Mouse (Mus musculus) neural tube, embryonic 12.5 days (tissue): ENCODE results near the gene Wwox. TPM values are rescaled to one million over a fixed set of nuclear protein-coding genes. Genes with fewer than 3 reads are reported as not detected.

Experiments
- ATAC-seq: fragments of 200-750 bp; cut with Nextera tagmentation; 2 replicates; pipeline ENCODE4 v1.8.0; 2017; ENCODE audit warnings: low read depth, mild to moderate bottlenecking, moderate TSS enrichment, moderate library complexity; ENCODE audit not compliant: low FRiP score
- H3K27ac ChIP-seq: fragments of 300-500 bp; sonication (generic); 2 replicates; pipeline ENCODE4 v1.5.1; 2016
- H3K27me3 ChIP-seq: fragments of 300-500 bp; sonication (generic); replicated peaks from 2 replicates; pipeline ENCODE4 v1.6.1; 2016; ENCODE audit warnings: mild to moderate bottlenecking
- H3K36me3 ChIP-seq: fragments of 300-500 bp; sonication (generic); 2 replicates; pipeline ENCODE4 v1.6.1; 2016; ENCODE audit warnings: mild to moderate bottlenecking
- H3K4me1 ChIP-seq: fragments of 300-500 bp; sonication (generic); 2 replicates; pipeline ENCODE4 v1.6.1; 2016
- H3K4me2 ChIP-seq: fragments of 300-500 bp; sonication (generic); replicated peaks from 2 replicates; pipeline ENCODE4 v1.6.1; 2016; ENCODE audit warnings: mild to moderate bottlenecking
- H3K4me3 ChIP-seq: fragments of 300-500 bp; sonication (generic); 2 replicates; pipeline ENCODE4 v1.5.1; 2016
- H3K9ac ChIP-seq: fragments of 300-500 bp; sonication (generic); 2 replicates; pipeline ENCODE4 v1.6.1; 2016; ENCODE audit warnings: mild to moderate bottlenecking
- H3K9me3 ChIP-seq: fragments of 300-500 bp; sonication (generic); 2 replicates; pipeline ENCODE4 v1.6.1; 2016; ENCODE audit warnings: mild to moderate bottlenecking
- WGBS: fragments of 180-500 bp; shearing (Covaris S2); methylation state at CpG from one replicate; pipeline ENCODE4 v1.1.7; 2016; 5-methylcytosine and 5-hydroxymethylcytosine counted together
- polyA plus RNA-seq: library from polyadenylated mRNA; unstranded; fragments of >200 nt; fragmentation: Nextera tagmentation; extraction: Ambion mirVana; gene quantifications from 2 replicates; pipeline ENCODE4 v1.2.1, GENCODE M21; 2016

Gene Wwox
- polyA plus RNA-seq, 1 experiment from 2014 or later, result 12.7 TPM

DNA sequence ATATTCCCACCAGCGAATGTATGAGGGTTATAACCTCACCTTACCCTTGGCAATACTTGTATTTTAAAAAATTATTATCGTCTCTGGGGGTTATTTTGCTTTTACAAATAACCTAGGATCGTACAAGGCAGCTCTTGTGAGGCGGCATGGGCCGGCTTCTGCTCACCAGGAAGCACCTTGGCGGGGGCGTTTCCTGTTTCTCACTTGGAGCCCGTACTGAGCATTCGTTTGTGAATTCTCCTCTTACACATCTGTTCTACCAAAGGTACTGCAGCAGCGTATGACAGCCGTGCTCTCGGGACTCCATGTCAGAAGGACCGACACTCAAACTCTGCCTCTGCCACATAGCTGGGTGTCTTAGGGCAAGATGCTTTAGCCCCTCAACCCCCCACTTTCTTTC lies 546.5 kb downstream of the Wwox start:
- Histone ChIP-seq H3K27ac (no peak overlapping the region), H3K36me3 (no peaks in the 10 kb centered on the region), H3K9me3 (no peaks in the 10 kb centered on the region), H3K27me3 (no peaks in the 10 kb centered on the region; the same call in 1 of the 2 replicates), H3K9ac (no peak overlapping the region), H3K4me3 (no peak overlapping the region), H3K4me1 (peaks cover 7% of the 10 kb centered on the region), H3K4me2 (no peak overlapping the region)
- WGBS, result 76% methylated on average over 13 of the region's 13 CpGs
- ATAC-seq, result no peak

DNA sequence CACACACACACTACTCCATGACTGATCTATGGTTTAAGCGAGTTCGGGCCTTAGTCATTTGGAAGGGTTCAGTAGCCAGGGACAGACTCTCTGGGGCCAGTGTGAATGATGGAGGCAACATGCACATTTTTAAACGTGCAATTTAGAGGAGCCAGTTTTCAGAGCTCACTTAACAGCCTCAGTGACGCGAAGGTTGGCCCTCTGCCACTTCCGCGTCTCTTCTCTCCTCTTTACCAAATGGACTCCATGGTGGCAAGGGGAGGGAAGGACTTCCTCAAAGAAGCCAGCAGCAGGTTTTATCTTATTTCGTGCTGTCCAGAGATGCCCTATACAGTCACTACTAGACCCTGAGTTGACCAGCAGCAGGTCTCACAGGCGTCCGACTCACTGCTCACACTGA lies 547.5 kb downstream of the Wwox start:
- Histone ChIP-seq H3K27ac (no peak overlapping the region), H3K4me2 (no peak overlapping the region), H3K36me3 (no peaks in the 10 kb centered on the region), H3K4me1 (peaks cover 13% of the 10 kb centered on the region), H3K27me3 (no peaks in the 10 kb centered on the region; the same call in 1 of the 2 replicates), H3K4me3 (no peak overlapping the region), H3K9me3 (no peaks in the 10 kb centered on the region), H3K9ac (no peak overlapping the region)
- ATAC-seq, result no peak
- 87% methylated on average over 10 of the region's 10 CpGs for WGBS

DNA sequence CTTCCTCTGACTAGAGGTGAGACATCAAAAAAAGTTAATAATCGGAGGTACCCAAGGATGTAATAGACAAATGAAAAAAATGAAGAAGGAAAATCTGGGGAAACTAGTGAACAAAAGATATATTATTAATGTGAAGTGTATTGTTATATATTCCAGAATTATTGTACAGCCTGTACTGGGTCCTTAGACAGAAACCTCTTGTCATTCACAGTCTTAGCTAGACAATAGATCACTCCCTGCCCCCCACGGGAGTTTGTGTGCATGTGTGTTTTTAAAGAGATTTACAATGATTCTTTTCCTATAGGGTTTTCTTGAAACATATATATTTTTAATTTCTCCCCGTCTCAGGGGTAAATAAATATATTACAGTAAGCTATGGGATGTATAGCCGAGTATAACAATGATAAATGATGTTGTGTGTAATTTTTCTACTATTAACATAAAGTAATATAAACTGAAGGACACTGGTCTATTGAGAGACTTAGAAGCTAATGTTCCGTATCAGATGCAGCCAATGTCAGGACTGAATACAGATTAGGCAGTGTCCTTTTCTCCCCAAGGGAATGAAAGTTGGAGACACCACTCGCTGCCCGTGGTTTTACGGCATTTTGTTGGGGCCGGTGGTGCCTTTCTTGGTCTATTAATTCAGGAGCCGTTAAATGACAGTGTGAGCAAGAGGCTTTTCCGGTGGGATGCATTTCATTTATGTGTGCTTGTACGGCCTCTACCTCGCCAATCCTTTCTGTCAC lies 551.6 kb downstream of the Wwox start:
- H3K9ac ChIP-seq, result no peak overlapping the region
- 21% methylated on average over 13 of the region's 13 CpGs for WGBS

DNA sequence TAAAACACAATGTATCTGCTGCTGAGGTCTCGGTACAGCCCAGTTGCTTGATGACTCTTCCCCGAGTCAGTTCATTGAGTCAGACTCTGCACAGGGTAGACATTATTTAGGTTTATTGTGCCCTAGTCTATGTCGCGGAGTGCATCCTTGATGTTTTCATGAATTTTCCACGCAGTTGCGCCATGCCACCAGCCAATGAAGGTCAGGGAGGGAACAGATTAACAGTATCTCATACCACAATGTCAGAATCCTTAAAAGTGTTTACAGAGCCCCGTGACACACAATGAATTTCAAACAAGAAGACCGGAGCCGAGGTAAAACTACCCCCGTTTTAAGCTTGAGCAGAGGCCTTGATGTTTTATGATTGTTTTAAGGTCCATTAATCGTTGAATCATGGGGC lies 561.3 kb downstream of the Wwox start:
- Histone ChIP-seq H3K27ac (no peak overlapping the region), H3K9me3 (peaks cover 5% of the 10 kb centered on the region; the same call in 1 of the 2 replicates), H3K4me2 (no peak overlapping the region), H3K9ac (no peak overlapping the region), H3K4me1 (no peaks in the 10 kb centered on the region), H3K27me3 (no peaks in the 10 kb centered on the region), H3K4me3 (no peak overlapping the region), H3K36me3 (no peaks in the 10 kb centered on the region)
- ATAC-seq, result no peak
- 78% methylated on average over 11 of the region's 11 CpGs for WGBS

More for the DNA sequence above, 551.6 kb downstream of the Wwox start:
- peaks cover 25% of the 10 kb centered on the region; the same call in 1 of the 2 replicates for H3K27me3 ChIP-seq
- H3K4me3 ChIP-seq, result no peak overlapping the region
- ATAC-seq, result peak; percentile 84
- peak overlapping the region; percentile 9; the same call in 1 of the 2 replicates for H3K4me2 ChIP-seq
- no peaks in the 10 kb centered on the region for H3K36me3 ChIP-seq
- H3K27ac ChIP-seq, result no peak overlapping the region
- H3K4me1 ChIP-seq, result peaks cover 15% of the 10 kb centered on the region
- H3K9me3 ChIP-seq, result no peaks in the 10 kb centered on the region

DNA sequence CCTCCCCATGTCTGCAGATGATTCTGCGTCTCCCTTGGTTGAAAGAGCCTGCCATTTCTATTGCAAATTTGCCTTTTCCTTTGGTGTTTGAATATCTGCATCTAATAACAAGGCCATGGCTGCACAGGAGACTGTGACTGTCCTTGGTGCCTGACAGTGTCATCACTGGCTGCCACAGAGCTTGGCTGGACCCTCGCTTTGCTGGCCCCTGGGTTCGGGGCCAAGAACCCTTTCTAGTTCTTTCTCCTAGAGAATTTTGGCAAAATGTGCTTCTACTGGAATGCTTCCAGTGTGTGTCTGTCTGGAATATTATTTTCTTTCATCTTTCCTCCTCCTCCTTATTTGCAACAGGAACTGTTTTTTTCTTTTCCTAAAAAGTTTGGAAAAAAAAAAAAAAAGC lies 565.6 kb downstream of the Wwox start:
- Histone ChIP-seq H3K4me1 (peaks cover 10% of the 10 kb centered on the region), H3K4me3 (no peak overlapping the region)
- 89% methylated on average over 3 of the region's 3 CpGs for WGBS

DNA sequence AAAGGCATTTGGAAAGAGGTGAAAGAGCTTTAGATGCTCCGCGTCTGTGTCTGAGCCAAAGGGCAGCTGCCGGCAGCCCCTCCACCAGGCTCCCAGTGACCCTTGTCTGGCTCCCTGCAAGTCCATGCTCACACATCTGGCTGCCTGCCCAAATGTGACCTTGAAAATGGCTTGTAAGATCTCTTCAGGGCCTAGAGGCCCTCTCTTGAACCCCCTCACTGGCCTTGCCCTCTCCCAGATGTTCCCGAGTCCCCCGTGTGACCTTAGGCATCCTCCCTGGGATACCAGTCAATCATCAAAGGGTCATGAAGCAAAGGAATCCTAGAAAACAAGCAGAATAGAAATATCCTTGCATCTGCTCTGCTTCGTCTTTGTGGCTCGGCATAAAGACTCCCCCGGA lies 567.1 kb downstream of the Wwox start:
- Histone ChIP-seq H3K4me1 (peaks cover 14% of the 10 kb centered on the region), H3K4me3 (no peak overlapping the region), H3K27me3 (no peaks in the 10 kb centered on the region), H3K4me2 (no peak overlapping the region), H3K9me3 (no peaks in the 10 kb centered on the region), H3K9ac (no peak overlapping the region), H3K27ac (no peak overlapping the region), H3K36me3 (no peaks in the 10 kb centered on the region)
- no peak for ATAC-seq
- 40% methylated on average over 8 of the region's 8 CpGs for WGBS

More for the DNA sequence above, 565.6 kb downstream of the Wwox start:
- no peaks in the 10 kb centered on the region for H3K36me3 ChIP-seq
- no peak overlapping the region for H3K9ac ChIP-seq
- H3K27me3 ChIP-seq, result no peaks in the 10 kb centered on the region
- H3K9me3 ChIP-seq, result no peaks in the 10 kb centered on the region
- H3K27ac ChIP-seq, result no peak overlapping the region
- no peak for ATAC-seq
- H3K4me2 ChIP-seq, result no peak overlapping the region

DNA sequence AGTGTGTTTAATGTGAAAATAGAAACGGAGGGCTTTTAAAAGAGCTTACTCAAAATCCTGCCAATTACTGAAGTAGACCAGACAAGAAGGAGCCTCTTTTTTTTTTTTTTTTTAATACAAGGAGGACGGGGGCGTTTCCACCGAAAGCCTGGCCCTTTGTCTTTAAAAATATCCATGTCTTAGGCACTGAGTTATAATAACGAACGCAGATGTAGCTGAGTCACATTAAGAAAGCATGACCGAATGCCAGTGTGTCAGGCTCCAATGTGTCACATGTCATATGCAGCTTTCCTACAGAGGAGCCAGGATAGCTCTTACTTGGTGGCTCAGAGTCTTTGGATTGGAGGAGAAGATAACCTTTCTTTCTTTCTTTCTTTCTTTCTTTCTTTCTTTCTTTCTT lies 567.8 kb downstream of the Wwox start:
- no peak overlapping the region for H3K27ac ChIP-seq
- ATAC-seq, result no peak
- no peaks in the 10 kb centered on the region for H3K9me3 ChIP-seq
- peaks cover 14% of the 10 kb centered on the region for H3K4me1 ChIP-seq
- 55% methylated on average over 7 of the region's 7 CpGs for WGBS
- H3K36me3 ChIP-seq, result no peaks in the 10 kb centered on the region
- no peak overlapping the region for H3K9ac ChIP-seq
- no peak overlapping the region for H3K4me3 ChIP-seq
- H3K4me2 ChIP-seq, result no peak overlapping the region
- no peaks in the 10 kb centered on the region for H3K27me3 ChIP-seq

DNA sequence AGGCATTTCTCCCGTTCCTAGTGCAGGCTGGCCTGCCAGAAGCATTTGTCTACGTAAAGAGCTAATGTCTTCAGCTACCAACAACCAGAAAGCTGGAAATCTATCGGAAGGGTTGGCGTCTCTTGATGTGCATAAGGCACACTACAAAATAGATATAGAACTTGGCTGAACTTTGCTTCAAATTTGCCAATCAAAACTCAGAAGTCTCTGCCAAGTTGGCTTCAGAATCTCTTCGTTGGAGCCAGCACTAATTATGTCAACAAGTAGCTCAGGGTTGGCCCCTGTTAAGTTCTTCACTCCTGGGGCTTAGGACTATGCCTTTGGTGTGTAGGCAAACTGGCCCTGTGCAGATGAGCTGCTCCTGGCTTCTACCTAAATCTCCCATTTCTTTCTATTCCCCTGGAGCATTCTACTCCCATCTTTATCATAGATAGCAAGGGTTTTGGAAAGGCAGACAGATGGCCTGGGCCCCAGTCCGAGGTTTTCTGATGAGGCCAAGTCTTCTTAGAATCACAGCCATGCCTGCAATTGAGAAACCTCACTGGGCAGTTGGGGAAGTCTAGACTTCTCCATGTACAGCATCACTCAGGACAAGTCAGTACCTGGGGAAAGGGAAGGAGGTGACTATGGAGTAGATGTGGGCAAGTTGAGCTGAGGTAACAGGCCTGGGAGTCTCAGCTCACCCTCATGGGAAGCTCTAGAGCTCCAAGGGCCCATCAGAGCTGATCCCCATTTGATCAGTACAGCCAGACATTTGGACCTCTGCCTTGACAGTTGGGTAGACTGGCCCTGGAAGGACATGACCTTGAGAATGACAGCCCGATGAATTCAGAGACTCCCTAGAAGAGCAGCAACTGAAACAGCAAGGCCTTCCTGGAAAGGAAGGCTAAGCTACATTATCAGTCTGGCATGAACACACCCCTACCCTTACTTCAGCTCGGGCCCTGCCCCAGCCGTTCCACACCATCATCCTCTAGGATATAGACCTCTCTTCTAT lies 569.5 kb downstream of the Wwox start:
- Histone ChIP-seq H3K9me3 (no peaks in the 10 kb centered on the region), H3K4me3 (no peak overlapping the region), H3K4me1 (peaks cover 14% of the 10 kb centered on the region), H3K27me3 (no peaks in the 10 kb centered on the region), H3K36me3 (no peaks in the 10 kb centered on the region), H3K27ac (no peak overlapping the region), H3K4me2 (no peak overlapping the region), H3K9ac (no peak overlapping the region)
- WGBS, result 92% methylated on average over 9 of the region's 9 CpGs
- ATAC-seq, result no peak

DNA sequence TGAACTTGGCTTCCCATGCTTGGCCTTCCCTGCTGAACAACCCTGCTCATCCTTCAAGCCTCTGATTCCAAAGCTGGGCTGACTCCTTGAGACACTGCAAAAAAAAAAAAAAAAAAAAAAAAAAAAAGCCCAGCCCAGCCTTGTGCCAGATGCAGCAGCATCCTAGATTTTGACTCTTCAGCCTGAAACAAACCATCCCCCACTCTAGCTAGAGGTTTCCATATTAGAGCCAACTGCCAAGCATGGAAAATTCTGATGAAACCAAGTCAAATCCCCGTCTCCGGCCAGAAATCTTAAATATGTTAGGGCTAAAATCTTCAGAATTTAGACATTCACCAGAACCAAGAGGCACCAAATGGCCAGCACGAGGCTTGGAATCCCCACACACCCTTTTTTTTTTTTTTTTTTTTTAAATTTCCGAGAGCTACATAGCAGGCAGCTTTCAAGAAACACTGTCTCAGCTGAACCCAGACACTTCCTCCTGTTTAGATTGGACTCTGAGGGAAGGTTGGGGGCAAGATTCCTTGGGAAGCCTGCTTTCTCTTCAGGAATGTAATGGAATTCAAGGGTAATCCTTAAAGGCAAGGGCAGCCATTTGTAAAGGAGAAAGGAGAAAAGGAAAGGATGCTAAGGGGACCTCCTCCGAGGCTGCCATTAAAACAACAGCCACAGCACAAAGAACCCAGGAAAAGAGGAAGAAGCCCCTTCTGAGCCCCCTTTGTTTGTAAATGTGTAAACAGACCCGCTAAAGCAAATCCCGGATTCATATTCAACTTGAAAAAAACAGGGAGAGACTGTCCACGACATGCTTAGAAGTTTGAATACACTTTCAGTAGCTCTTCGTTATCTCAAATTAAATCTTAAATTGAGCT lies 570.7 kb downstream of the Wwox start:
- Histone ChIP-seq H3K27me3 (no peaks in the 10 kb centered on the region), H3K27ac (no peak overlapping the region), H3K9me3 (no peaks in the 10 kb centered on the region), H3K36me3 (no peaks in the 10 kb centered on the region), H3K4me2 (no peak overlapping the region; the same call in 1 of the 2 replicates), H3K4me3 (no peak overlapping the region), H3K9ac (no peak overlapping the region), H3K4me1 (peaks cover 14% of the 10 kb centered on the region)
- no peak for ATAC-seq
- 21% methylated on average over 9 of the region's 9 CpGs for WGBS

DNA sequence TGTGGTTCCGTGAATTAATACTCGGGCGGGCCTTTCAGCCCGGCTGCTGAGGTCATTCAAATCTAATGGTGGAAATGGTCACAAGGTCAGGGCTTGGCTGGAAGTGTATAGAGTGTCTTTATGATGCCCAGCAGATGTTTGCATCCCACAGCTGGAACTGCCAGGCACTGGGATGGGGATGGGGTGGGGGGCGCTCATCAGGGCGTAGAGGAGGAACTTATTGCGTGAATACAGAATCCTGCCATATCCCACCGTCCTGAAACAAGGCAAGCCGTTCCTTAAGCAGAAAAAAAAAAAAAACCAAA lies 571.3 kb downstream of the Wwox start:
- H3K9ac ChIP-seq, result no peak overlapping the region
- H3K4me3 ChIP-seq, result no peak overlapping the region
- H3K4me1 ChIP-seq, result peaks cover 17% of the 10 kb centered on the region
- 23% methylated on average over 9 of the region's 9 CpGs for WGBS
- H3K4me2 ChIP-seq, result no peak overlapping the region; the same call in 1 of the 2 replicates
- no peaks in the 10 kb centered on the region for H3K36me3 ChIP-seq
- no peaks in the 10 kb centered on the region for H3K9me3 ChIP-seq
- no peaks in the 10 kb centered on the region for H3K27me3 ChIP-seq
- ATAC-seq, result no peak
- no peak overlapping the region for H3K27ac ChIP-seq

DNA sequence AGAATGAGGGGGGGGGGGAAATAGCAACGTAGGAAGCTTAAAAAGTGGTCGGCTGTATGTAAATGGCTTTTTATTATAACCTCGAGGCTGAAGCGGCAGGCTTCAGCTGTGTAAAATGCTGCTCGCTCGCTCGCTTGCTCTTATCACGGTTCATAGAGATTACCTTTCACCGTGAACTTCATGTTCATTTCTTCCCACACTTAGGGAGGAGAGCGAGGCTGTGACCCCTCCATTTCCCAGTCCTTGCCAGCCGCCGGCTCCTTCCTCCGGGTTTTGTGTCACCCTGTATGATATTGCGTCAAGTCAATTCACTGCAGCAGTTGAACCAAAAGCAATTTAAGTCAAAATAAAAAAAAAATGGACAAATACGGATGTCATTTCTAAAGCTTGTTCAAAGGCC lies 580.2 kb downstream of the Wwox start:
- Histone ChIP-seq H3K4me1 (0 out of 2 replicates have a peak, but pooled peaks cover 13% of the 10 kb centered on the region), H3K4me3 (no peak overlapping the region), H3K27me3 (no peaks in the 10 kb centered on the region), H3K9me3 (no peaks in the 10 kb centered on the region), H3K36me3 (no peaks in the 10 kb centered on the region), H3K4me2 (no peak overlapping the region), H3K27ac (no peak overlapping the region), H3K9ac (no peak overlapping the region)
- ATAC-seq, result no peak
- 60% methylated on average over 15 of the region's 15 CpGs for WGBS
